Mouse (Mus musculus) layer of hippocampus, adult 6 months (tissue): ENCODE results near the gene Cox5b. TPM values are rescaled to one million over a fixed set of nuclear protein-coding genes. Genes with fewer than 3 reads are reported as not detected.

ENCODE experiments used
- long read RNA-seq, 2 experiments: library from polyadenylated mRNA; unstranded; transcript quantifications; one replicate each; pipeline ENCODE4 v2.0.0; 2019 to 2020
- microRNA-seq: library from miRNA; unstranded; fragments of <30 nt; microRNA quantifications from one replicate; pipeline ENCODE4 v1.2.0, GENCODE M21; 2020
- polyA plus RNA-seq: library from polyadenylated mRNA; unstranded; fragments of <200 nt; fragmentation: Nextera tagmentation; gene quantifications from 2 replicates; pipeline ENCODE4 v1.2.3, GENCODE M21; 2021

Cox5b gene
- 2,870 and 2,984 TPM in 2 replicates for polyA plus RNA-seq
- long read RNA-seq, experiment 1, transcript Cox5b-204 (4 exons, 865 nt) = major isoform, 1,075 of 1,092 reads
- long read RNA-seq, experiment 1, partial matches to known transcripts = 6 of 1,092 reads
- long read RNA-seq, experiment 1, other reads (novel, unspliced or antisense) = 7 of 1,092 reads
- long read RNA-seq, experiment 2, transcript Cox5b-204 (4 exons, 865 nt) = major isoform, 81 of 88 reads
- long read RNA-seq, experiment 2, partial matches to known transcripts = 3 of 88 reads
- long read RNA-seq, experiment 2, other reads (novel, unspliced or antisense) = 4 of 88 reads

GRCm38 (mm10) chr1:36691271-36692155 is at the start of gene Cox5b:
Cox5b (plus strand) TSS chr1:36691449.

DNA sequence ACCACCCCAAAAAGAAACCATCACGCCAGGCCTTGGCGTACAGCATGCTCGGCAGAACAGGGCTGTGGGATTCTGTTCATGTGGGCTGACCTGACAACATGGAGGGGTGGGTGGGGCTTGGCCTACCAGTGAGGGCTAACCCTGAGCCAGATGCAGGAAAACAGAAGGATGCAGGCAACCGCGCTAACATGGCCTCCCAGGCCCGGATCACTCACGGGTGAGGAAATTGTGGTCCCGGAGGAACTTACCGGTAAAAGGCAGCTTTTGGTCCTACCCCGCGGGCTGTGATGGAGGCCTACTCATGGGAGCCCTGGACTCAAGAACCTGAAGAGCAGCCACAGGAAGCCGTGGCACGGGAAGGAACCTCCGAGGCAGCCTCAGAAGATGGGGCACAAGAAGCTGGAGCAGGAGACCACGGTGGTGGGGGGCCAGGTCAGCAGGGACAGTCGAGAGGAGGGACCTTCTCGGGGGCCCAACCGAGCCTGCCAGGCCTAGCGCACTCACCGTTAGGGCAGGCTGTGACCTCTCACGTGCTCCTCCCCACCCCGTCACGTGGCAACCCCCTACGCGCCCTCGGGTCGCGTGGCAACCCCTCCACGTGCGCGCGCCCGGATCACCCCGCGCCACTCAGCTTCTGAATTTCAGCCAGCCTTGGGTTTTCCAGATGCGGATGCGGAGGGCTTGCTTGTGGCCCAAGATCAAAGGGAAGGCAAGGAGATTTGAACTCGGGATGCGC is 8.5 kb upstream of the Cox5b start, which contains the start of gene Fam178b:
Gene Fam178b (minus strand): TSS at position 564 of the 736 bp plus-strand sequence.

DNA sequence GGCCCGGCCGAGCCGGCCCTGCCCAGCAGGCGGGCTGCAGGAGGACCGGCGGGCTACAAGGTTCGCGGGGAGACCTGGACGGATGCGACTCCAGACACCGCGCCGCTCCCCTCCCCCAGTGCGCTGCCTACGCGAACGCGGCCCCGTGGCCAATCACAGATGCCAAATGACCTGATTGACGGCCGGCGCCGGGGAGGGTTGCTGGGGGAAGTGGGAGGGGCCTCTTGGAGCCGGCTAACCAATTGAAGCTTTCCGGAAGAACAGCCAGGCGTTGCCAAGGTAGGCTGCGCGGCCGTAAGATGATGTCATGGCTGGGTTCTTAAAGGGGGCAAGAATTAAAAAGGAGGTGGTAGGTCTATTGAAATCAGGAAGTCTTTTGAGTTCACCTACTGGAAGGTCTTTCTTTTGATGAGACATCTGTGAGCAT is 18.6 kb downstream of the Cox5b start, which contains the start of gene 4933424G06Rik:
Gene 4933424G06Rik (plus strand): TSS at position 296 of the 427 bp plus-strand sequence.

DNA sequence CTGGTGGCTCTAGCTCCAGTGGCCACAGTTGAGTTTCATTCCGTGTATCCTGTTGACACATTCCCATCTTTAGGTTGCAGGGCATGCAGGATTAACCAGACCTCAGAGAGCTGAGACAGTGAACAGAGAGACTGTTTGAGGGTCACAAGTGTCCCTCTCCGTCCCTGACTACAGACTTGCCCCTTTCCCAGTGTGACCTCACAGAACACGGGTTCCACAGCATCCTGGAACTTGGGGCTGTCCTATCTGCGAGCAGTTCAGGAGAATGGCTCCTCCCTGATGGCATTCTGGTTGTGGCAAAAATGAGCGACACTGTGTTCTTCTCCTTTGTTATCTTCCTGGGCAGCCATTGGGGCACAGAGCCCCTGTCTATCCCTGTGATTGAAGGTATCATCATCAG is 23.1 kb downstream of the Cox5b start, which contains the start of gene Actr1b:
Gene Actr1b (minus strand): TSS at position 112 of the 400 bp plus-strand sequence.

Small RNA genes within 50 kb of the gene (microRNA-seq; reads per million reads assigned to microRNA genes)
- gene Gm24133 = not detected

Other genes starting within 250 kb of the Cox5b start
- gene Lman2l, start 246.2 kb upstream of the Cox5b start, polyA plus RNA-seq = 46.7 and 47.1 TPM in 2 replicates
- gene Cnnm4, start 219.8 kb upstream of the Cox5b start, polyA plus RNA-seq = 16.9 and 24.0 TPM in 2 replicates
- gene Cnnm3, start 179.6 kb upstream of the Cox5b start, polyA plus RNA-seq = 2.4 and 3.2 TPM in 2 replicates
- 0.20 and 0.49 TPM in 2 replicates for gene Ankrd23, start 154.6 kb upstream of the Cox5b start, polyA plus RNA-seq
- 0.08 and 0.11 TPM in 2 replicates for gene Gm42417, start 152.0 kb upstream of the Cox5b start, polyA plus RNA-seq
- 16.5 and 18.3 TPM in 2 replicates for gene Ankrd39, start 144.0 kb upstream of the Cox5b start, polyA plus RNA-seq
- 0.49 and 0.77 TPM in 2 replicates for gene Sema4c, start 133.1 kb upstream of the Cox5b start, polyA plus RNA-seq
- gene Fam178b, start 8.3 kb upstream of the Cox5b start, polyA plus RNA-seq = 0.38 and 0.56 TPM in 2 replicates
- gene 4933424G06Rik, start 18.7 kb downstream of the Cox5b start, polyA plus RNA-seq = 0.31 and 1.2 TPM in 2 replicates
- gene Actr1b, start 23.0 kb downstream of the Cox5b start, polyA plus RNA-seq = 116 and 123 TPM in 2 replicates
- gene Zap70, start 70.3 kb downstream of the Cox5b start, polyA plus RNA-seq = 4.5 and 7.1 TPM in 2 replicates